Mouse (Mus musculus) midbrain, embryonic 14.5 days (tissue): ENCODE results near the gene Olfr547. TPM values are rescaled to one million over a fixed set of nuclear protein-coding genes. Genes with fewer than 3 reads are reported as not detected.

Experiments
- ATAC-seq: fragments of 200-750 bp; cut with Nextera tagmentation; 2 replicates; pipeline ENCODE4 v1.8.0; 2017; ENCODE audit warnings: moderate number of reproducible peaks, moderate library complexity; ENCODE audit not compliant: low FRiP score, low TSS enrichment
- DNase-seq: peaks from one replicate; pipeline ENCODE4 v3.0.0-alpha.2; 2015
- H3K27ac ChIP-seq: fragments of 300-500 bp; sonication (generic); replicated peaks from 2 replicates; pipeline ENCODE4 v1.5.1; 2014; ENCODE audit warnings: mild to moderate bottlenecking, low read depth, low read length, moderate library complexity
- H3K27me3 ChIP-seq: fragments of 300-500 bp; sonication (generic); 2 replicates; pipeline ENCODE4 v1.6.1; 2014; ENCODE audit warnings: low read length, control low read depth, mixed read lengths; ENCODE audit not compliant: control insufficient read depth, insufficient read depth
- H3K36me3 ChIP-seq: fragments of 300-500 bp; sonication (generic); 2 replicates; pipeline ENCODE4 v1.6.1; 2014; ENCODE audit warnings: low read length, control low read depth; ENCODE audit not compliant: control insufficient read depth, insufficient read depth
- H3K4me1 ChIP-seq: fragments of 300-500 bp; sonication (generic); 2 replicates; pipeline ENCODE4 v1.6.1; 2014; ENCODE audit warnings: mild to moderate bottlenecking, antibody characterized with exemption, low read length, control low read depth; ENCODE audit not compliant: control insufficient read depth, insufficient read depth
- H3K4me2 ChIP-seq: fragments of 300-500 bp; sonication (generic); 2 replicates; pipeline ENCODE4 v1.6.1; 2014; ENCODE audit warnings: mild to moderate bottlenecking, low read length, moderate library complexity
- H3K4me3 ChIP-seq: fragments of 300-500 bp; sonication (generic); replicated peaks from 2 replicates; pipeline ENCODE4 v1.5.1; 2014; ENCODE audit warnings: low read depth, low read length
- H3K9ac ChIP-seq: fragments of 300-500 bp; sonication (generic); replicated peaks from 2 replicates; pipeline ENCODE4 v1.6.1; 2014; ENCODE audit warnings: mild to moderate bottlenecking, low read length, moderate library complexity
- H3K9me3 ChIP-seq: fragments of 300-500 bp; sonication (generic); 2 replicates; pipeline ENCODE4 v1.6.1; 2016; ENCODE audit warnings: low read length, control low read depth, mixed read lengths; ENCODE audit not compliant: control insufficient read depth
- WGBS: fragments of 180-500 bp; shearing (Covaris S2); extraction: QIAGEN DNeasy Blood & Tissue Kit; methylation state at CpG from one replicate; pipeline ENCODE4 v1.1.7; 2014; 5-methylcytosine and 5-hydroxymethylcytosine counted together
- polyA plus RNA-seq: library from polyadenylated mRNA; unstranded; fragments of >200 nt; fragmentation: Nextera tagmentation; extraction: Ambion mirVana; gene quantifications from 2 replicates; pipeline ENCODE4 v1.2.1, GENCODE M21; 2014

The Olfr547 gene
- polyA plus RNA-seq, 1 experiment from 2014 or later, result not detected

- H3K9me3 ChIP-seq, result no peaks in the 10 kb centered on the region
- WGBS, result 90% methylated on average over 6 of the region's 6 CpGs
- no peak overlapping the region for H3K27ac ChIP-seq
- no peaks in the 10 kb centered on the region for H3K36me3 ChIP-seq
- H3K9ac ChIP-seq, result no peak overlapping the region
- H3K27me3 ChIP-seq, result no peaks in the 10 kb centered on the region
- 0 out of 2 replicates have a peak, but pooled peaks cover 3% of the 10 kb centered on the region for H3K4me1 ChIP-seq
- H3K4me2 ChIP-seq, result no peak overlapping the region
- DNase-seq, result no peak
- no peak for ATAC-seq
- H3K4me3 ChIP-seq, result no peak overlapping the region
Observed at GRCm38 (mm10) chr7:102508666-102509065, 25.9 kb upstream of the Olfr547 start.

- DNase-seq (no peak), ATAC-seq (no peak)
- Histone ChIP-seq H3K27me3 (no peaks in the 10 kb centered on the region), H3K4me3 (no peak overlapping the region), H3K36me3 (no peaks in the 10 kb centered on the region), H3K9ac (no peak overlapping the region), H3K4me1 (0 out of 2 replicates have a peak, but pooled peaks cover 3% of the 10 kb centered on the region), H3K9me3 (no peaks in the 10 kb centered on the region), H3K4me2 (no peak overlapping the region), H3K27ac (no peak overlapping the region)
- WGBS, result 79% methylated on average over 7 of the region's 7 CpGs
Observed at GRCm38 (mm10) chr7:102509726-102510125, 24.8 kb upstream of the Olfr547 start.

- no peak overlapping the region for H3K9ac ChIP-seq
- H3K4me1 ChIP-seq, result 0 out of 2 replicates have a peak, but pooled peaks cover 3% of the 10 kb centered on the region
- H3K27ac ChIP-seq, result no peak overlapping the region
- DNase-seq, result no peak
- H3K27me3 ChIP-seq, result no peaks in the 10 kb centered on the region
- no peak for ATAC-seq
- H3K4me3 ChIP-seq, result no peak overlapping the region
- H3K36me3 ChIP-seq, result no peaks in the 10 kb centered on the region
- no peaks in the 10 kb centered on the region for H3K9me3 ChIP-seq
- H3K4me2 ChIP-seq, result no peak overlapping the region
- WGBS, result 91% methylated on average over 10 of the region's 10 CpGs
Observed at GRCm38 (mm10) chr7:102511927-102512326, 22.6 kb upstream of the Olfr547 start.

- H3K36me3 ChIP-seq, result no peaks in the 10 kb centered on the region
- no peaks in the 10 kb centered on the region for H3K9me3 ChIP-seq
- 0 out of 2 replicates have a peak, but pooled peaks cover 3% of the 10 kb centered on the region for H3K4me1 ChIP-seq
- ATAC-seq (peak; percentile 92), DNase-seq (peak; percentile 96)
- peak overlapping the region; percentile 55 for H3K4me3 ChIP-seq
- H3K27ac ChIP-seq, result no peak overlapping the region
- WGBS, result under 1% methylated on average over 54 of the region's 54 CpGs
- peak overlapping the region; percentile 90 for H3K4me2 ChIP-seq
- H3K27me3 ChIP-seq, result no peaks in the 10 kb centered on the region
- peak overlapping the region; percentile 76 for H3K9ac ChIP-seq
Observed at GRCm38 (mm10) chr7:102512814-102513435, 21.6 kb upstream of the Olfr547 start.

- Histone ChIP-seq H3K4me1 (0 out of 2 replicates have a peak, but pooled peaks cover 3% of the 10 kb centered on the region), H3K4me2 (no peak overlapping the region), H3K27me3 (no peaks in the 10 kb centered on the region), H3K27ac (no peak overlapping the region), H3K36me3 (no peaks in the 10 kb centered on the region), H3K9ac (no peak overlapping the region), H3K9me3 (no peaks in the 10 kb centered on the region), H3K4me3 (no peak overlapping the region)
- ATAC-seq (no peak), DNase-seq (no peak)
- WGBS, result 82% methylated on average over 4 of the region's 4 CpGs
Observed at GRCm38 (mm10) chr7:102514144-102514543, 20.4 kb upstream of the Olfr547 start.

- H3K9me3 ChIP-seq, result no peaks in the 10 kb centered on the region
- no peak overlapping the region for H3K9ac ChIP-seq
- no peaks in the 10 kb centered on the region for H3K36me3 ChIP-seq
- H3K27me3 ChIP-seq, result no peaks in the 10 kb centered on the region
- H3K4me1 ChIP-seq, result 0 out of 2 replicates have a peak, but pooled peaks cover 3% of the 10 kb centered on the region
- H3K4me2 ChIP-seq, result no peak overlapping the region
- ATAC-seq, result no peak
- peak; percentile 45 for DNase-seq
- H3K4me3 ChIP-seq, result no peak overlapping the region
- WGBS, result 76% methylated on average over 10 of the region's 10 CpGs
- H3K27ac ChIP-seq, result no peak overlapping the region
Observed at GRCm38 (mm10) chr7:102516261-102517050, 18.1 kb upstream of the Olfr547 start.

GRCm38 (mm10) chr7:102517051-102517335 lies 17.6 kb upstream of the Olfr547 start:
- H3K9me3 ChIP-seq, result no peaks in the 10 kb centered on the region
- no peaks in the 10 kb centered on the region for H3K27me3 ChIP-seq
- H3K36me3 ChIP-seq, result no peaks in the 10 kb centered on the region
- DNase-seq (peak; percentile 31), ATAC-seq (no peak)
- no peak overlapping the region for H3K4me3 ChIP-seq
- no peak overlapping the region for H3K4me2 ChIP-seq
- 75% methylated on average over 2 of the region's 2 CpGs for WGBS
- H3K4me1 ChIP-seq, result 0 out of 2 replicates have a peak, but pooled peaks cover 3% of the 10 kb centered on the region
- no peak overlapping the region for H3K27ac ChIP-seq
- no peak overlapping the region for H3K9ac ChIP-seq

GRCm38 (mm10) chr7:102529052-102529451 lies 5.5 kb upstream of the Olfr547 start:
- H3K9me3 ChIP-seq, result no peaks in the 10 kb centered on the region
- ATAC-seq (no peak), DNase-seq (no peak)
- H3K36me3 ChIP-seq, result no peaks in the 10 kb centered on the region
- no peak overlapping the region for H3K4me2 ChIP-seq
- no peak overlapping the region for H3K4me3 ChIP-seq
- no peak overlapping the region for H3K27ac ChIP-seq
- no peak overlapping the region for H3K9ac ChIP-seq
- H3K4me1 ChIP-seq, result no peaks in the 10 kb centered on the region
- 93% methylated on average over 1 of the region's 1 CpGs for WGBS
- no peaks in the 10 kb centered on the region for H3K27me3 ChIP-seq

- H3K4me1 ChIP-seq, result no peaks in the 10 kb centered on the region
- DNase-seq, result no peak
- no peaks in the 10 kb centered on the region for H3K36me3 ChIP-seq
- H3K27ac ChIP-seq, result no peak within 1 kb of the TSS
- no peak within 1 kb of the TSS for H3K9ac ChIP-seq
- 88% methylated on average over 2 of the region's 2 CpGs for WGBS
- no peaks in the 10 kb centered on the region for H3K27me3 ChIP-seq
- H3K9me3 ChIP-seq, result no peaks in the 10 kb centered on the region
- no peak for ATAC-seq
- H3K4me3 ChIP-seq, result no peak within 1 kb of the TSS
- no peak within 1 kb of the TSS for H3K4me2 ChIP-seq
Observed at GRCm38 (mm10) chr7:102540596-102540995, 6.0 kb downstream of the Olfr547 start, which contains the start of gene Olfr548-ps1. Gene Olfr548-ps1 (plus strand): TSS chr7:102540896.
